Mouse (Mus musculus) ES-E14 (cell line): Measurements from ENCODE around the gene Prss36. TPM values are rescaled to one million over a fixed set of nuclear protein-coding genes. Genes with fewer than 3 reads are reported as not detected.

Experiments
- DNase-seq: peaks from one replicate; pipeline ENCODE4 v3.0.0-alpha.2; 2013; ENCODE audit warnings: low read depth, low spot score
- H3K27ac ChIP-seq: 2 replicates; pipeline ENCODE4 v1.5.1; 2012; ENCODE audit warnings: low read depth, mild to moderate bottlenecking, low read length, moderate library complexity, mixed read lengths; ENCODE audit not compliant: poor library complexity, insufficient read depth, severe bottlenecking
- H3K36me3 ChIP-seq: 2 replicates; pipeline ENCODE4 v1.6.1; 2012; ENCODE audit warnings: mild to moderate bottlenecking, low read length, moderate library complexity, mixed read lengths; ENCODE audit not compliant: control insufficient read depth, poor library complexity, insufficient read depth, severe bottlenecking
- H3K4me1 ChIP-seq, 2 experiments: fragments of 150-350 bp in 1 of 2; sonication (generic) in 1 of 2; 2 replicates each; pipeline ENCODE4 v1.6.1; 2012; ENCODE audit warnings: low read length in 2 of 2, mild to moderate bottlenecking in 1 of 2, mixed read lengths in 1 of 2; ENCODE audit not compliant: control insufficient read depth in 2 of 2, insufficient read depth in 2 of 2, poor library complexity in 1 of 2
- H3K4me3 ChIP-seq, 2 experiments: fragments of 150-350 bp in 1 of 2; sonication (generic) in 1 of 2; 2 replicates each; pipeline ENCODE4 v1.5.1; 2012; ENCODE audit warnings: low read length in 2 of 2, low read depth in 1 of 2, mild to moderate bottlenecking in 1 of 2, mixed read lengths in 1 of 2; ENCODE audit not compliant: insufficient read depth in 1 of 2, poor library complexity in 1 of 2, severe bottlenecking in 1 of 2
- H3K9ac ChIP-seq: 2 replicates; pipeline ENCODE4 v1.6.1; 2012; ENCODE audit warnings: low read depth, mild to moderate bottlenecking, low read length, mixed read lengths; ENCODE audit not compliant: poor library complexity, insufficient read depth, severe bottlenecking
- H3K9me3 ChIP-seq: fragments of 150-350 bp; sonication (generic); 2 replicates; pipeline ENCODE4 v1.6.1; 2012; ENCODE audit warnings: low read depth, mild to moderate bottlenecking, low read length; ENCODE audit not compliant: control insufficient read depth, insufficient read depth
- CHD2 ChIP-seq: IDR thresholded peaks from 2 replicates; pipeline ENCODE4 v1.6.1; 2014; ENCODE audit warnings: mild to moderate bottlenecking, low read depth, low read length, inconsistent platforms
- HCFC1 ChIP-seq: IDR thresholded peaks from 2 replicates; pipeline ENCODE4 v1.6.1; 2012; ENCODE audit warnings: low read length, inconsistent platforms, borderline replicate concordance; ENCODE audit not compliant: insufficient read depth
- MAFK ChIP-seq: IDR thresholded peaks from 2 replicates; pipeline ENCODE4 v1.6.1; 2014; ENCODE audit warnings: mild to moderate bottlenecking, low read depth, low read length, inconsistent platforms; ENCODE audit not compliant: insufficient read depth
- ZC3H11A ChIP-seq: IDR thresholded peaks from 2 replicates; pipeline ENCODE4 v1.6.1; 2012; ENCODE audit warnings: low read depth, mild to moderate bottlenecking, inconsistent platforms, low read length, borderline replicate concordance
- ZNF384 ChIP-seq: IDR thresholded peaks from 2 replicates; pipeline ENCODE4 v1.6.1; 2012; ENCODE audit warnings: low read depth, low read length, inconsistent platforms
- in situ Hi-C, 2 experiments: fragments of 600-800 bp; cut with MboI; formaldehyde crosslinking; loops; one replicate each; pipeline ENCODE4 v1.15.1; 2025; ENCODE audit warnings: low sequenced_read_pairs in 2 of 2, inconsistent platforms in 1 of 2; ENCODE audit not compliant: unreplicated experiment in 2 of 2
- total RNA-seq: library from RNA; depleted of rRNA; stranded (reverse); fragments of 300-350 nt; gene quantifications from 2 replicates; pipeline ENCODE4 v1.2.3, GENCODE M21; 2012; rRNA removed

The Prss36 gene
- 15.3 and 15.4 TPM in 2 replicates for total RNA-seq

- H3K9me3 ChIP-seq: no peaks in the 10 kb centered on the region
- H3K4me3 ChIP-seq: no peak within 1 kb of the TSS
- H3K9ac ChIP-seq: no peak within 1 kb of the TSS
- no peak within 1 kb of the TSS for H3K27ac ChIP-seq
- TF ChIP-seq CHD2: no peak
- no peak for TF ChIP-seq MAFK
- no peak for TF ChIP-seq HCFC1
- TF ChIP-seq ZNF384: no peak
- no peak for TF ChIP-seq ZC3H11A
- no peaks in the 10 kb centered on the region for H3K36me3 ChIP-seq
- no peak for DNase-seq
- in situ Hi-C loops: no loop called here
- peaks cover 0 to 7% of the 10 kb centered on the region in 2 experiments; a peak in 1 of 4 replicates for H3K4me1 ChIP-seq
These were observed at the start of gene Prss36 for GRCm38 (mm10) chr7:127946470-127947023. Gene Prss36, minus strand, starts transcription at chr7:127946725.

GRCm38 (mm10) chr7:127993341-127993977 lies 46.9 kb upstream of the Prss36 start, which contains the start of gene Pycard:
Gene Pycard, minus strand, starts transcription at chr7:127993867.
- H3K4me1 ChIP-seq: no peaks in the 10 kb centered on the region; a peak in 1 of 4 replicates
- H3K4me3 ChIP-seq: peak within 1 kb of the TSS; percentile 69 to 76
- in situ Hi-C loops: no loop called here
- H3K9me3 ChIP-seq: no peaks in the 10 kb centered on the region
- DNase-seq: peak; percentile 88
- H3K9ac ChIP-seq: peak within 1 kb of the TSS; percentile 73
- no peak for TF ChIP-seq MAFK
- TF ChIP-seq ZC3H11A: no peak
- TF ChIP-seq ZNF384: no peak
- TF ChIP-seq CHD2: no peak
- no peak for TF ChIP-seq HCFC1
- H3K27ac ChIP-seq: peak within 1 kb of the TSS; percentile 51
- peaks cover 3% of the 10 kb centered on the region; the same call in 1 of the 2 replicates for H3K36me3 ChIP-seq

- Histone ChIP-seq H3K9ac (peak overlapping the region; percentile 73), H3K36me3 (peaks cover 4% of the 10 kb centered on the region; the same call in 1 of the 2 replicates), H3K9me3 (no peaks in the 10 kb centered on the region), H3K4me3 (peak overlapping the region; percentile 69 to 76), H3K27ac (peak overlapping the region; percentile 51), H3K4me1 (no peaks in the 10 kb centered on the region; a peak in 1 of 4 replicates)
- TF ChIP-seq MAFK (peak; percentile 71), ZNF384 (peak; percentile 83), ZC3H11A (no peak)
- in situ Hi-C loops: no loop called here
- DNase-seq: no peak
These were observed 46.2 kb upstream of the Prss36 start for GRCm38 (mm10) chr7:127992488-127993340.

- H3K9me3 ChIP-seq: no peaks in the 10 kb centered on the region
- 0 out of 2 replicates have a peak, but pooled peaks have one; percentile 26 for TF ChIP-seq HCFC1
- TF ChIP-seq ZNF384: peak; percentile 90
- TF ChIP-seq CHD2: 0 out of 2 replicates have a peak, but pooled peaks have one; percentile 31
- no peak for TF ChIP-seq MAFK
- no peak for TF ChIP-seq ZC3H11A
- H3K4me1 ChIP-seq: no peaks in the 10 kb centered on the region; a peak in 1 of 4 replicates
- no peak overlapping the region for H3K9ac ChIP-seq
- in situ Hi-C loops: no loop called here
- no peak overlapping the region for H3K27ac ChIP-seq
- H3K4me3 ChIP-seq: no peak overlapping the region
- peaks cover 8% of the 10 kb centered on the region; the same call in 1 of the 2 replicates for H3K36me3 ChIP-seq
- peak; percentile 65 for DNase-seq
These were observed 45.3 kb upstream of the Prss36 start for GRCm38 (mm10) chr7:127991643-127992487.
